Mouse (Mus musculus): Measurements from ENCODE around the gene Med12. TPM values are rescaled to one million over a fixed set of nuclear protein-coding genes. Genes with fewer than 3 reads are reported as not detected.

Med12 gene
- polyA plus RNA-seq, 1 experiment from 2014 or later, result 25.9 TPM

DNA sequence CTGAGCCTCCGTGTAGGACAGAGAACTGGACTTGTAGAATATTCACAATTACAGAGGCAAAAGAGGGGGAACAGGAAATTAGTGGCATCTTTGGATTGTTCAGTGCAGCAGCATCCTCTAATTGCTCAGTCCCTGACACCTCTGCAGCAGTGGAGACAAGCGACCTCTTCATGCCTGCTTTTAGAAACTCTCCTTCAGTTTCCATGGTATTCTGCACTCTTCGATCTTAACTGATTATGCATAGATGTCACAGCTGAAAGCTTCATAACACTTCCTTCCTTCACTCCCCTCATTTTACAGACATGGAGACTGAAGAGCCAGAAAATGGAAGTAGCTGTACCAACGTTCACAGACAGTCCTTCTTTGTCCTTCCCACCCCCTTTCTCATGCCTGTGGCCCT lies 72.6 kb downstream of the Med12 start:
- H3K4me3 ChIP-seq (ENCODE audit: control insufficient read depth in 1 of 2, insufficient read depth in 1 of 2, low read depth in 1 of 2, low read length in 2 of 2), result no peak overlapping the region
- no peaks in the 10 kb centered on the region for H3K9me3 ChIP-seq (ENCODE audit: control insufficient read depth, low read length)
- H3K4me2 ChIP-seq (ENCODE audit: low read length), result no peak overlapping the region
- no peak for ATAC-seq (ENCODE audit: insufficient number of reproducible peaks, insufficient read depth, low FRiP score, low read depth)
- WGBS, result 46% methylated on average over 4 of the region's 4 CpGs
- H3K4me1 ChIP-seq (ENCODE audit: control insufficient read depth in 2 of 2, insufficient read depth in 2 of 2, low read length in 2 of 2), result no peaks in the 10 kb centered on the region
- H3K36me3 ChIP-seq (ENCODE audit: control insufficient read depth, insufficient read depth, low read length), result no peaks in the 10 kb centered on the region
- H3K27me3 ChIP-seq (ENCODE audit: control insufficient read depth, insufficient read depth, low read length), result no peaks in the 10 kb centered on the region
- H3K9ac ChIP-seq (ENCODE audit: low read length), result no peak overlapping the region
- no peak overlapping the region for H3K27ac ChIP-seq (replicated peaks in 1 of 2; ENCODE audit: control insufficient read depth in 1 of 2, insufficient read depth in 1 of 2, low read depth in 2 of 2, low read length in 2 of 2)

Other genes starting within 250 kb of the Med12 start
- 0.15 and 0.63 TPM in 2 replicates for gene Tex11, start 214.4 kb upstream of the Med12 start, polyA plus RNA-seq (2014; fragmentation: Nextera tagmentation; extraction: Ambion mirVana)
- gene Slc7a3, start 188.0 kb upstream of the Med12 start, polyA plus RNA-seq (2014; fragmentation: Nextera tagmentation; extraction: Ambion mirVana), result 0.67 and 1.0 TPM in 2 replicates
- 33.3 and 34.4 TPM in 2 replicates for gene Snx12, start 51.5 kb upstream of the Med12 start, polyA plus RNA-seq (2014; fragmentation: Nextera tagmentation; extraction: Ambion mirVana)
- gene Foxo4, start 19.5 kb upstream of the Med12 start, polyA plus RNA-seq (2014; fragmentation: Nextera tagmentation; extraction: Ambion mirVana), result 1.4 and 2.3 TPM in 2 replicates
- not detected in 2 replicates for gene Gm614, start 10.0 kb upstream of the Med12 start, polyA plus RNA-seq (2014; fragmentation: Nextera tagmentation; extraction: Ambion mirVana)
- gene Il2rg, start 5.8 kb upstream of the Med12 start, polyA plus RNA-seq (2014; fragmentation: Nextera tagmentation; extraction: Ambion mirVana), result 16.7 and 18.0 TPM in 2 replicates
- gene Gm20489, start 5.0 kb upstream of the Med12 start, polyA plus RNA-seq (2014; fragmentation: Nextera tagmentation; extraction: Ambion mirVana), result not detected in 2 replicates
- gene Nlgn3, start 25.1 kb downstream of the Med12 start, polyA plus RNA-seq (2014; fragmentation: Nextera tagmentation; extraction: Ambion mirVana), result 2.5 and 2.9 TPM in 2 replicates
- gene Gjb1, start 102.3 kb downstream of the Med12 start, polyA plus RNA-seq (2014; fragmentation: Nextera tagmentation; extraction: Ambion mirVana), result not detected in 2 replicates
- 22.8 and 26.4 TPM in 2 replicates for gene Zmym3, start 146.8 kb downstream of the Med12 start, polyA plus RNA-seq (2014; fragmentation: Nextera tagmentation; extraction: Ambion mirVana)
- gene Nono, start 155.3 kb downstream of the Med12 start, polyA plus RNA-seq (2014; fragmentation: Nextera tagmentation; extraction: Ambion mirVana), result 223 and 243 TPM in 2 replicates
- 84.4 and 93.9 TPM in 2 replicates for gene Itgb1bp2, start 175.1 kb downstream of the Med12 start, polyA plus RNA-seq (2014; fragmentation: Nextera tagmentation; extraction: Ambion mirVana)

All from heart, embryonic 14.5 days (tissue).